Mouse (Mus musculus) 416B (cell line): ENCODE data around the gene Ptges2.

Source experiments
- DNase-seq: peaks from one replicate; pipeline ENCODE4 v3.0.0; 2011; ENCODE audit warnings: low read depth

Ptges2 gene

DNA sequence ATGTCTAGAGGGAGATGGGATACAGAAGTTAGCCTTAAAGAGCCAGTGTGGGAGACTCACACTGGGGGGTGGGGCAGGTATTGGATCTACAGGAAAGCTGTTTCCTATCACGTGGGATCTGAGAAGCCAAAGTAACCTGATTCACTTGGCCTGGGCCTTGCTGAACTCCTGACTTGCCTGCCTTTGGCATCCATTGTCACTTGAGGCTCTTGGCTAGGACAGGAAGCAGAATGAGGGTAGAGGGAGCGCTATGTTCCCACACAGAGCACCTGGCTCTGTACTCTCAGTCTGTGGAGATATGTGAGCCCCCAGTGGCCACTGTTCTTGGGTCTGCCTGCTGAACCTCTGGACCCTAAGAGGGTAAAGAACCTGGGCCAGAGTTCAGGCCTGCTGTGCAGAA lies 20.9 kb downstream of the Ptges2 start:
- no peak for DNase-seq

- DNase-seq, result no peak
These were observed 21.8 kb downstream of the Ptges2 start for GRCm38 (mm10) chr2:32417486-32417885.

GRCm38 (mm10) chr2:32418430-32419151 lies 22.9 kb downstream of the Ptges2 start:
- DNase-seq, result no peak

GRCm38 (mm10) chr2:32419359-32419758 lies 23.7 kb downstream of the Ptges2 start:
- peak; percentile 20 for DNase-seq

- no peak for DNase-seq
These were observed 24.4 kb downstream of the Ptges2 start for GRCm38 (mm10) chr2:32420066-32420608.

DNA sequence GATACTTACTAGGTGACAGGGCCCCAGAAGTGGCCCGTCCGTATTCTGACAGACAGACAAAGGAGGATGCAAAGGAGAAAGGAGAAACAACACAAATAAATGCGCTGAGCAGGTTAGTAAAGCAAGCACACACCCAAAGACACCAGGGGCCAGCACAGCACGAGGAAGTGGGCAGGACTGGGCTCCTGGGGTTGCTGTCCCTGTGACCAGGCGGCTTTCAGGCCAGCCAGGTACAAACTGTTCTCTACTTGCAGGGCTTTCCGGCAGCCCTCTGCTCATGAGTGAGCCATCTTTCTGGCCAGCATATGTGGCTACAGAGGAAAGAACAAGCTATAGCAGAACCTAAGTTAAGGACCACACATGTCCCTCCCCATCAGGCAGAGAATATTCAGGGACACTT lies 25.0 kb downstream of the Ptges2 start:
- DNase-seq, result no peak

DNA sequence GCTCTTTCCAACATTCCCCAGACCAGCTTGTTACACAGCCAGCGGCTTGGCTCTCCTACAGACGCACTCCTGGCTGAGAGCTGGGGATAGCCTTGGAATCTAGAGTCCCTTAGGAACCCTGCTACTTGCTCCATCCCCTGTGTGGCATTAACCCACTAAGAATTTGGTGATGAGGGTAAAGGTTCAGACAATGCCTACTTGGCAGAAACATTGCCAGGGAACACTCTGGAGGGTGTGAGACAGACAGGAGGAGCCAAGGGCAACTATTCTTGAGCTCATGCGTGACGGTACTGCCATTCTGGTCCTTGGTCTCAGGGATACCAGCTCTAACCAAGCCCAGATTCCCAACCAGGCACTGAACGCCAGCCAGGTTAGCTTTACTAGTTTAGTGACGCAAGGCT lies 26.2 kb downstream of the Ptges2 start:
- no peak for DNase-seq

DNA sequence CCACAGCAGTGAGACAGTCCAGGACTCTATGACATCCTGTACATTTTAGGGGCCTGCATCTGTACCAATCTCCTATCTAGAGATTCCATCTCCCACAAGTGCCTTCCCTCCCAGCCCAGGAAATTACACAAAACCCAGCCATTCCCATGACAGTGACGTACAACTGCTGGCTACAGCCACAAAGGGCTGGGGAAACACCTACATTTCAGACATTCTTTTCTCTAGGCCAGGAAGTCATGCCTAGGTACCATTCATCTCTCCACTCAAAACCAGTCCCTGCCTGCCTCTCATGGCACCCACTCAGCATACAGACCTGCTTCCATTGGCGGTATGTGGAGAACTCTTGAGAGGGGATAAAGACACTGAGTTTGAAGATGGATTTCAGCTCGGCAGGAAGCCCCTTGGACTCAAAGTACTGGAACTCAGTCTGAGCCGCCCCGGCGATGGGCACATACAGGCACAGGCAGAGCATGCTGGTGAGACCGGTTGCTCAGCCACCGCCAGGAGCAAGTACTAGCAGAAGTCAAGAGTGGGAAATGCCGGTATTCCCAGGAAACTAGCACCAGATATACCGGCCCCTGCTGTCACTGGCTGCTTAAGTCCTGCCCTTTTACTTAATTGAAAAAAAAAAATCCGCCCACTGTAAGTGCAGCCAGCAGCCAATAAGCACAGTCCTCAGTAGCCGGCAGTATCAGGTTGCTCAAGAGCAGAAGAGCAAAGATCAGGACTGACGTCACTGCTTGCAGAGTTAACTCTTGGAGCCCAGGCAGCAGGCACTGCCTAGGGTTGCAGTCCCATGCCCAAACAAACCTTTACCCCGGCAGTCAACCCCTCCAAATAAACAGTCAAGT lies 28.0 kb downstream of the Ptges2 start:
- peak; percentile 94 for DNase-seq

- DNase-seq, result no peak
These were observed 29.1 kb downstream of the Ptges2 start for GRCm38 (mm10) chr2:32424796-32425195.

GRCm38 (mm10) chr2:32425568-32425967 lies 29.9 kb downstream of the Ptges2 start:
- no peak for DNase-seq

GRCm38 (mm10) chr2:32426141-32426540 lies 30.4 kb downstream of the Ptges2 start:
- DNase-seq, result no peak

DNA sequence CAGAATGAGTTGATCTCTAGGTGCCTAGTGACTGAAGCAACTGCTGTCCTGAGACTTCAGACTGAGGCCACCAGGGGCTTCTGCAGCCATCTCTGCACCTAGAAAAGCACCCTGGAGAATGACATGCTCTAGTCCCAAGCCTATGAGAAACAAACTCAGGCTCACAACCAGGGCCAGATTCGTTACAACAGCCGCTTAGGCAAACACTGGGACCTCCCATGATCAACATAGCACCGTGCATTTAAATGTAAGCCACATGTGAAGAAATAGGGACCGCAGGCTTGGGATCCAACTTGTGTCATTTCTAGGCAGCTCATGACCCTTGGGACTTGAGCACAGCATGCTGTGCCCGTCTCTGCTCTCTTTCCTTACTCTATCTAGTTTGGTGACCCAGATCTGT lies 32.0 kb downstream of the Ptges2 start:
- DNase-seq, result no peak

DNA sequence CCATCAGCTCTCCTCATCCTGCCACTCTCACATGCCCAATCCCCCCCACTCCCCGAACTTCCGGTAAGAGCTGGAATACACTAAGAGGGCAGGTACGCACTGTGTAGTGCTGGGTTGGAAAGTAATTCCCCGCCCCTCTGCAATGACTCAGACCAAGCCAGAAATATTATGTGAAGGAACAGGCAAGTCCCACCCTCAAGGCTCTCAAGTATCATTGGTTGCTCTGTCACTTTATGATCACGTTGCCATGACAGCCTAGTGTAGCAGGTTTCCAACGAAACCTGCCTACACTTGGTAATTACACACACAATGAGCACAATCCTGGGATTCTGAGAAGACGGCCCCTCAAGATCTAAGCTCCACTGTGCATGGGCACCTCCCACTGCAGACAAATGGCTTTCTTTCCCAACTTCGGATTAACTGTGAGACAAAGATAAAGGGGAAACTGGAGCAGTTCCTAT lies 32.6 kb downstream of the Ptges2 start:
- DNase-seq, result peak; percentile 91

DNA sequence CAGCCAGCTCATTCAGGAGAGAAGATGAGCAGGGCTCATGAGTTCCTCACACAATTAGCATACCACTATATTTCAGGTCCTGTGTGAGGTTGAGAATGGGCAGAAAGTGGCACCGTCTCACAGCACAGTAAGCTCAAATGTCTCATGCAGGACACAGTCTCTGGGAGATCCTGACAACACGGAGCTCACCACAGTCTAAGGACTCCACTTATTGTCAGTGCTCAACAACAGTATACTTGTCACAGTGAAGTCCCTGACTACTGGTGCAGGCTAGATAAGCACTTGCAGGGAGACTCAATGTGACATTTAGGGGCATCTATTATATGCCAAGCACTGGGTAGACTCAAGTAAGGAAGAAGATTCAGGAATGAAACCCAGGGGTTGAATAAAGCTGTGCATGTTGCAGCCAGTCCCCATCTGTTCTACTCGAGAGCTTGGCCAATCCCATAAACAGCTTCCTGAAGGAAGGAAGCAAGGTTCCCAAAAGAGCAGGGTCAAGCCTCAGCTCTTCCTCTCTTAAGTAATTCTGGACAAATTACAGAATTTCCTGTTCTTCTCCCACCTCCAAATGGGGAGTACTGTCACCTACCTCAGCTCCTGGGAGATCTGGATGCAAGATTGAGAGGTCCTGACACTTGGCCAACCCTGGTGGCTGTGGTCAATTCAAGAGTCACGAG lies 33.7 kb downstream of the Ptges2 start:
- no peak for DNase-seq

- no peak for DNase-seq
These were observed 35.3 kb downstream of the Ptges2 start for GRCm38 (mm10) chr2:32430701-32431676.

GRCm38 (mm10) chr2:32436686-32437372 lies 41.1 kb downstream of the Ptges2 start:
- peak; percentile 65 for DNase-seq

- peak; percentile 31 for DNase-seq
These were observed 42.0 kb downstream of the Ptges2 start for GRCm38 (mm10) chr2:32437612-32438166.

GRCm38 (mm10) chr2:32438733-32439132 lies 43.0 kb downstream of the Ptges2 start:
- no peak for DNase-seq

DNA sequence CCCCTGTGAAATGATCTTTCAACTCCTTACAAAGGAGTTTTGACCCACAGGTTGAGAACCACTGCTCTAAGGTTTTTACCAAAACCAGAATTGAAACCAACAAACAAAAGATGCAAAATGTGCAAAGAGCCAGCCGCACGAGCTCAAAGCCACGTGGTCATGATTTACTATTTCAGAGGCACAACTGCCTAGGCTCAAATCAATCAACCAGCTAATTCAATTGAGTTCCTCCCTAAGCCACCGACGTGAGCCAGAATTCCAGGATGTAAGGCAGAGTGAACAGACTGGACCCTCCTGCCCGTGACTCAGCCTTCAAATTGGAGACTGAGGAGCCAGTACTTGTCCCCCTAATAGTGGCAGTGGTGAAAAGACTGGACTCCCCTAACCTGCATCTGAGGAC lies 43.5 kb downstream of the Ptges2 start:
- DNase-seq, result no peak

GRCm38 (mm10) chr2:32440164-32440563 lies 44.5 kb downstream of the Ptges2 start:
- DNase-seq, result no peak
